Mouse (Mus musculus): ENCODE data around the gene Cyp2j12. TPM values are rescaled to one million over a fixed set of nuclear protein-coding genes. Genes with fewer than 3 reads are reported as not detected.

Gene Cyp2j12
- total RNA-seq, 2 experiments from 2014 or later = not detected

Other genes with a start within 250 kb of the Cyp2j12 start
- gene Hook1, start 173.9 kb downstream of the Cyp2j12 start, total RNA-seq (2015; ENCODE audit: low replicate concordance) = 1.3 and 7.2 TPM in 2 replicates
- gene Hook1, start 173.9 kb downstream of the Cyp2j12 start, total RNA-seq (2017; ENCODE audit: low replicate concordance) = 12.1 and 13.5 TPM in 2 replicates
- gene Cyp2j13, start 63.6 kb downstream of the Cyp2j12 start, total RNA-seq (2015; ENCODE audit: low replicate concordance) = not detected in 2 replicates
- not detected in 2 replicates for gene Cyp2j13, start 63.6 kb downstream of the Cyp2j12 start, total RNA-seq (2017; ENCODE audit: low replicate concordance)
- not detected in 2 replicates for gene Cyp2j7, start 95.5 kb upstream of the Cyp2j12 start, total RNA-seq (2015; ENCODE audit: low replicate concordance)
- gene Cyp2j7, start 95.5 kb upstream of the Cyp2j12 start, total RNA-seq (2017; ENCODE audit: low replicate concordance) = not detected in 2 replicates
- gene Cyp2j11, start 207.5 kb upstream of the Cyp2j12 start, total RNA-seq (2015; ENCODE audit: low replicate concordance) = not detected in 2 replicates
- not detected in 2 replicates for gene Cyp2j11, start 207.5 kb upstream of the Cyp2j12 start, total RNA-seq (2017; ENCODE audit: low replicate concordance)

All from erythroid progenitor cell, adult 5-6 weeks (primary cell).